Mouse (Mus musculus) small intestine, adult 2 months (tissue): Measurements from ENCODE around the gene Gm49405. TPM values are rescaled to one million over a fixed set of nuclear protein-coding genes. Genes with fewer than 3 reads are reported as not detected.
A peak's percentile ranks its signal among the peaks of the same experiment; 100 is the strongest.
"Not testable (repeated sequence)": the region's sequence is repeated elsewhere in the genome, so short reads cannot be mapped to it uniquely, and the experiment has no call there.

Experiments used
- H3K27ac ChIP-seq: fragments of 200-500 bp; 2 replicates; pipeline ENCODE4 v1.5.1; 2012; ENCODE audit warnings: low read depth, low read length, control low read depth, inconsistent platforms; ENCODE audit not compliant: insufficient read depth
- H3K27me3 ChIP-seq: fragments of 200-500 bp; 2 replicates; pipeline ENCODE4 v1.6.1; 2012; ENCODE audit warnings: mild to moderate bottlenecking, moderate library complexity, low read length, inconsistent platforms; ENCODE audit not compliant: control insufficient read depth, insufficient read depth
- H3K36me3 ChIP-seq: fragments of 200-500 bp; 2 replicates; pipeline ENCODE4 v1.6.1; 2012; ENCODE audit warnings: mild to moderate bottlenecking, low read length, control low read depth, inconsistent platforms; ENCODE audit not compliant: control insufficient read depth, insufficient read depth
- H3K4me1 ChIP-seq: fragments of 200-500 bp; 2 replicates; pipeline ENCODE4 v1.6.1; 2012; ENCODE audit warnings: low read length, inconsistent platforms, mixed read lengths; ENCODE audit not compliant: control insufficient read depth, insufficient read depth, insufficient read length
- H3K4me3 ChIP-seq: fragments of 200-500 bp; 2 replicates; pipeline ENCODE4 v1.5.1; 2012; ENCODE audit warnings: low read depth, mild to moderate bottlenecking, control low read depth, inconsistent platforms, low read length, moderate library complexity
- CTCF ChIP-seq: fragments of 200-500 bp; IDR thresholded peaks from 2 replicates; pipeline ENCODE4 v1.5.1; 2012; ENCODE audit warnings: low read depth, mild to moderate bottlenecking, control low read depth, inconsistent platforms, low read length, moderate library complexity, mixed read lengths; ENCODE audit not compliant: insufficient replicate concordance, insufficient read length; ENCODE audit errors: extremely low read depth
- POLR2A ChIP-seq: fragments of 200-500 bp; IDR thresholded peaks from 2 replicates; pipeline ENCODE4 v1.6.1; 2012; ENCODE audit warnings: low read depth, mild to moderate bottlenecking, control low read depth, inconsistent platforms, low read length, moderate library complexity
- WGBS: fragments of 180-500 bp; shearing (Covaris S2); methylation state at CpG from one replicate; pipeline ENCODE4 v1.1.7; 2018; 5-methylcytosine and 5-hydroxymethylcytosine counted together
- polyA plus RNA-seq: library from polyadenylated mRNA; depleted of rRNA; stranded (reverse); fragments of >200 nt; gene quantifications from 2 replicates; pipeline ENCODE4 v1.2.3, GENCODE M21; 2012; rRNA removed

Gene Gm49405
- polyA plus RNA-seq: 0.77 and 0.90 TPM in 2 replicates

- Histone ChIP-seq H3K27me3 (no peaks in the 10 kb centered on the region), H3K27ac (peak within 1 kb of the TSS; percentile 92), H3K4me1 (peaks cover 36% of the 10 kb centered on the region), H3K36me3 (no peaks in the 10 kb centered on the region; the same call in 1 of the 2 replicates), H3K4me3 (peak within 1 kb of the TSS; percentile 71)
- TF ChIP-seq CTCF (peak; percentile 80), POLR2A (peak; percentile 83)
- under 1% methylated on average over 64 of the region's 64 CpGs for WGBS
Observed at GRCm38 (mm10) chr19:4000119-4000900, at the start of gene Gm49405, which contains the start of gene Nudt8. Gene Gm49405, plus strand, starts transcription at chr19:4000626. Gene Nudt8, plus strand, starts transcription at chr19:4000580.

GRCm38 (mm10) chr19:3951461-3951860 is 49.0 kb upstream of the Gm49405 start:
- Histone ChIP-seq H3K4me1 (peaks cover 12% of the 10 kb centered on the region), H3K4me3 (no peak overlapping the region), H3K27me3 (no peaks in the 10 kb centered on the region), H3K36me3 (peaks cover 16% of the 10 kb centered on the region), H3K27ac (no peak overlapping the region)
- TF ChIP-seq POLR2A (no peak), CTCF (no peak)

- Histone ChIP-seq H3K27me3 (no peaks in the 10 kb centered on the region), H3K4me1 (peaks cover 15% of the 10 kb centered on the region), H3K4me3 (no peak overlapping the region), H3K27ac (no peak overlapping the region), H3K36me3 (peaks cover 14% of the 10 kb centered on the region)
- TF ChIP-seq CTCF (no peak), POLR2A (no peak)
- WGBS: 40% methylated on average over 1 of the region's 1 CpGs
Observed at GRCm38 (mm10) chr19:3952099-3952498, 48.3 kb upstream of the Gm49405 start.

GRCm38 (mm10) chr19:3955033-3955432 is 45.4 kb upstream of the Gm49405 start:
- no peak overlapping the region for H3K27ac ChIP-seq
- 60% methylated on average over 3 of the region's 3 CpGs for WGBS
- no peaks in the 10 kb centered on the region for H3K36me3 ChIP-seq
- no peaks in the 10 kb centered on the region for H3K27me3 ChIP-seq
- H3K4me1 ChIP-seq: peaks cover 25% of the 10 kb centered on the region
- no peak overlapping the region for H3K4me3 ChIP-seq
- TF ChIP-seq POLR2A: no peak
- no peak for TF ChIP-seq CTCF

GRCm38 (mm10) chr19:3955804-3956203 is 44.6 kb upstream of the Gm49405 start:
- peaks cover 25% of the 10 kb centered on the region for H3K4me1 ChIP-seq
- H3K27me3 ChIP-seq: no peaks in the 10 kb centered on the region
- TF ChIP-seq POLR2A: no peak
- no peak for TF ChIP-seq CTCF
- H3K4me3 ChIP-seq: no peak overlapping the region
- WGBS: 20% methylated on average over 4 of the region's 4 CpGs
- no peaks in the 10 kb centered on the region for H3K36me3 ChIP-seq
- H3K27ac ChIP-seq: peak overlapping the region; percentile 11; the same call in 1 of the 2 replicates

GRCm38 (mm10) chr19:3957296-3958036 is 43.0 kb upstream of the Gm49405 start:
- not testable (repeated sequence) for H3K4me3 ChIP-seq, H3K27ac ChIP-seq, H3K36me3 ChIP-seq, H3K27me3 ChIP-seq
- peaks cover 25% of the 10 kb centered on the region for H3K4me1 ChIP-seq
- WGBS: 85% methylated on average over 5 of the region's 5 CpGs

- Histone ChIP-seq H3K4me3 (no peak within 1 kb of the TSS), H3K27ac (no peak within 1 kb of the TSS), H3K36me3 (no peaks in the 10 kb centered on the region), H3K4me1 (peaks cover 25% of the 10 kb centered on the region), H3K27me3 (no peaks in the 10 kb centered on the region)
- WGBS: 32% methylated on average over 4 of the region's 4 CpGs
- TF ChIP-seq CTCF (no peak), POLR2A (no peak)
Observed at GRCm38 (mm10) chr19:3958470-3958869, 42.0 kb upstream of the Gm49405 start, which contains the start of gene Aldh3b3. Gene Aldh3b3, plus strand, starts transcription at chr19:3958645.
